Mouse (Mus musculus) spleen, adult 2 months (tissue): ENCODE results near the gene Zfhx3.

Experiments used
- CTCF ChIP-seq: fragments of 200-500 bp; IDR thresholded peaks from 2 replicates; pipeline ENCODE4 v1.5.1; 2011; ENCODE audit warnings: mild to moderate bottlenecking, inconsistent platforms; ENCODE audit not compliant: insufficient read depth, insufficient read length, insufficient replicate concordance; ENCODE audit errors: extremely low read depth
- POLR2A ChIP-seq: fragments of 200-500 bp; IDR thresholded peaks from 2 replicates; pipeline ENCODE4 v1.6.1; 2011; ENCODE audit warnings: low read depth, low read length, inconsistent platforms

- TF ChIP-seq CTCF (peak; percentile 53; the same call in 1 of the 2 replicates), POLR2A (no peak)
Measured at GRCm38 (mm10) chr8:108759511-108760330, 817.3 kb downstream of the Zfhx3 start.
